8 mouse cellular contexts compared by ENCODE assay signal in the genomic region with DNA sequence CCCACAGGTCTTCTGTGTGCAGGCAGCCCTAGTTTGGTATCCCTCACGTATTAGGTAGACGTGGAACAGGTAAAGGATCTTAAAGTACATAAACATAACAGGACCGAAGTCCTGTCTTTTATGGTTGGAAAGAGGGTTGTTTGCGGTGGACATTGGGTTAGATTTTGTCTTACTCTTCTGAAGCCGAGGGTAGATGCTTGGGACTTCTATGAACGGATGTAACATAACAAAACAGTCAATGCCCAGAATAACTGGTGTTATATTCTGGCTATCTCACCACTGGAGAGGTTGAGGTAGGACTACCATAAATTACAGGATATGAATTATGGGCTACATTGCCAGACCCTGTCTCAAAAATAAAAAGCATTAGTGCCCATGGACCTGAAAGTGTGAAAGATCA. TPM values are rescaled to one million over a fixed set of nuclear protein-coding genes. Genes with fewer than 3 reads are reported as not detected.
A peak's percentile ranks its signal among the peaks of the same experiment; 100 is the strongest.
DNase-seq lines count a peak whose midpoint lies in the region; ATAC-seq and TF ChIP-seq lines count a peak whose summit lies in the region.

A gene (minus strand): TSS at position 101 of the 400 bp plus-strand sequence.

- TF ChIP-seq POLR2A in thymus, adult 2 months (IDR thresholded peaks at IDR 0.05; ENCODE audit: control insufficient read depth, extremely low read depth, insufficient read depth, low read length, poor library complexity), result no peak
- TF ChIP-seq POLR2A in limb, embryonic 14.5 days (IDR thresholded peaks at IDR 0.05; ENCODE audit: borderline replicate concordance, extremely low read depth, insufficient read depth, insufficient read length), result no peak

- no peak for TF ChIP-seq CTCF in thymus, adult 2 months (IDR thresholded peaks at IDR 0.05; ENCODE audit: borderline replicate concordance, control insufficient read depth, extremely low read depth, insufficient read depth, low read length, poor library complexity)

- intact Hi-C loops in heart, postnatal 36 days (cut with DNase I), result loop anchor here (10.0 kb wide), 1 partner anchor 583 kb away; a partner anchor contains a TSS

- peak within 1 kb of the TSS; percentile 95 for H3K4me3 ChIP-seq in thymus, adult 2 months (ENCODE audit: control insufficient read depth, insufficient read depth, low read length)
- H3K4me3 ChIP-seq in limb, embryonic 14.5 days (replicated peaks; ENCODE audit: low read length), result peak within 1 kb of the TSS; percentile 73
- H3K4me3 ChIP-seq in stomach, embryonic 14.5 days (ENCODE audit: low read depth, low read length), result peak within 1 kb of the TSS; percentile 84

- H3K4me2 ChIP-seq in limb, embryonic 14.5 days (replicated peaks; ENCODE audit: low read depth, low read length, severe bottlenecking), result peak within 1 kb of the TSS; percentile 52
- H3K4me2 ChIP-seq in stomach, embryonic 14.5 days (replicated peaks; ENCODE audit: low read depth, low read length), result peak within 1 kb of the TSS; percentile 44

- DNase-seq in thymus, adult 2 months, result no peak
- DNase-seq in thymus, postnatal 4 days, result no peak
- DNase-seq in heart, postnatal 36 days, result no peak
- no peak for DNase-seq in limb, embryonic 14.5 days (ENCODE audit: low spot score)
- no peak for DNase-seq in cerebellum, postnatal 14 days
- no peak for DNase-seq in spleen, postnatal 4 days (ENCODE audit: low spot score in 2 of 2)

- peak within 1 kb of the TSS; percentile 62 for H3K27ac ChIP-seq in thymus, adult 2 months (ENCODE audit: control insufficient read depth, insufficient read depth, low read length)
- H3K27ac ChIP-seq in limb, embryonic 14.5 days (replicated peaks; ENCODE audit: low read depth, low read length), result peak within 1 kb of the TSS; percentile 74
- peak within 1 kb of the TSS; percentile 68 for H3K27ac ChIP-seq in stomach, embryonic 14.5 days (ENCODE audit: low read length)

- H3K36me3 ChIP-seq in thymus, adult 2 months (ENCODE audit: control insufficient read depth, insufficient read depth, low read length), result peaks cover 28% of the 10 kb centered on the region
- H3K36me3 ChIP-seq in limb, embryonic 14.5 days (ENCODE audit: control insufficient read depth, insufficient read depth, low read length), result peaks cover 47% of the 10 kb centered on the region
- peaks cover 29% of the 10 kb centered on the region for H3K36me3 ChIP-seq in stomach, embryonic 14.5 days (ENCODE audit: control insufficient read depth, insufficient read depth, low read length)

- H3K9ac ChIP-seq in limb, embryonic 14.5 days (ENCODE audit: low read depth, low read length, severe bottlenecking), result peak within 1 kb of the TSS; percentile 86
- peak within 1 kb of the TSS; percentile 69 for H3K9ac ChIP-seq in stomach, embryonic 14.5 days (replicated peaks; ENCODE audit: low read depth, low read length)

- peaks cover 8% of the 10 kb centered on the region for H3K4me1 ChIP-seq in thymus, adult 2 months (replicated peaks; ENCODE audit: control insufficient read depth, insufficient read depth, low read length)
- H3K4me1 ChIP-seq in limb, embryonic 14.5 days (ENCODE audit: control insufficient read depth, insufficient read depth, low read length), result peaks cover 4% of the 10 kb centered on the region; the same call in 1 of the 2 replicates
- H3K4me1 ChIP-seq in stomach, embryonic 14.5 days (ENCODE audit: control insufficient read depth, insufficient read depth, low read length), result 0 out of 2 replicates have a peak, but pooled peaks cover 4% of the 10 kb centered on the region

- 46% methylated on average over 6 of the region's 6 CpGs for WGBS in thymus, adult 2 months
- WGBS in limb, embryonic 14.5 days, result 44% methylated on average over 6 of the region's 6 CpGs
- 49% methylated on average over 6 of the region's 6 CpGs for WGBS in stomach, embryonic 14.5 days

- H3K9me3 ChIP-seq in limb, embryonic 14.5 days (ENCODE audit: control insufficient read depth, low read length), result no peaks in the 10 kb centered on the region
- no peaks in the 10 kb centered on the region for H3K9me3 ChIP-seq in stomach, embryonic 14.5 days (ENCODE audit: control insufficient read depth, low read depth, low read length)

- no peak for ATAC-seq in erythroid progenitor cell, adult 5-6 weeks (replicated peaks; ENCODE audit: low FRiP score, poor library complexity, severe bottlenecking)
- ATAC-seq in limb, embryonic 14.5 days (ENCODE audit: low FRiP score, low read depth), result no peak
- ATAC-seq in stomach, embryonic 14.5 days (ENCODE audit: insufficient number of reproducible peaks, insufficient read depth, low FRiP score, low read depth), result no peak

- H3K27me3 ChIP-seq in thymus, adult 2 months (ENCODE audit: control insufficient read depth, insufficient read depth, low read length), result no peaks in the 10 kb centered on the region
- H3K27me3 ChIP-seq in limb, embryonic 14.5 days (ENCODE audit: control insufficient read depth, insufficient read depth, low read length), result no peaks in the 10 kb centered on the region
- no peaks in the 10 kb centered on the region for H3K27me3 ChIP-seq in stomach, embryonic 14.5 days (ENCODE audit: control insufficient read depth, insufficient read depth, low read length)

RNA-seq across cellular contexts. Expression of the gene that starts here (rescaled TPM):
- 124 and 160 TPM in 2 replicates for polyA plus RNA-seq in thymus, adult 2 months (2012; rRNA removed)
- 63.7 and 66.0 TPM in 2 replicates for total RNA-seq in erythroid progenitor cell, adult 5-6 weeks (2015; ENCODE audit: low replicate concordance)
- total RNA-seq in erythroid progenitor cell, adult 5-6 weeks (2017; ENCODE audit: low replicate concordance), result 11.8 TPM in 2 replicates
- 10 to 100 TPM; 39.6 to 41.1 TPM for total RNA-seq in heart, postnatal 36 days (2021)
- 73.2 and 87.5 TPM in 2 replicates for polyA plus RNA-seq in limb, embryonic 14.5 days (2012; rRNA removed)
- 113 and 123 TPM in 2 replicates for polyA plus RNA-seq in limb, embryonic 14.5 days (2014; fragmentation: Nextera tagmentation; extraction: Ambion mirVana)
- polyA plus RNA-seq in stomach, embryonic 14.5 days (2014; fragmentation: Nextera tagmentation; extraction: Ambion mirVana), result 133 and 167 TPM in 2 replicates
